Mouse (Mus musculus) right cerebral cortex, adult 18-20 months (tissue): ENCODE measurements around the gene Olfr54.
A peak's percentile ranks its signal among the peaks of the same experiment; 100 is the strongest.
"Not testable (repeated sequence)": the region's sequence is repeated elsewhere in the genome, so short reads cannot be mapped to it uniquely, and the experiment has no call there.

Source experiments
- DNase-seq: peaks from one replicate; pipeline ENCODE4 v3.0.0; 2022; ENCODE audit warnings: mixed read lengths

Olfr54 gene

DNA sequence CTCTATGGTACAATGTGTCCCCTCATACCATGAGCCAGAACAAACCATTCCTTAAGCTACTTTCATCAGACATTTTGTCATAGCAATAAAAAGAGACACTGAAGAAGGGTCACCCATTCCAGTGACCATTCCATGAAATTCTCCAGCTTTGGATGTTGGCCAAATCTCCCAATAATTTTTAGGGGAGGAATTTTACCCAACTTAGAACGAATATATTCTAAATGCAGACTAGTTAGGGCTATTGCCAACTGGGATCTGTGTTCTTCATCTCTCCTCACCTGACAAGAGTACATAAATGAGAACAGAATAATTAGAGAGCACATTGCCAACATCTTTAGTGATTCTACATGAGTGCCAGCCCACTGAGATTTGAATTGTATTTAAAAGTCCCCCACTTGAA is at the start of gene Olfr54:
Gene Olfr54, plus strand, starts transcription at position 301 of the 400 bp plus-strand sequence.
- no peak for DNase-seq

DNA sequence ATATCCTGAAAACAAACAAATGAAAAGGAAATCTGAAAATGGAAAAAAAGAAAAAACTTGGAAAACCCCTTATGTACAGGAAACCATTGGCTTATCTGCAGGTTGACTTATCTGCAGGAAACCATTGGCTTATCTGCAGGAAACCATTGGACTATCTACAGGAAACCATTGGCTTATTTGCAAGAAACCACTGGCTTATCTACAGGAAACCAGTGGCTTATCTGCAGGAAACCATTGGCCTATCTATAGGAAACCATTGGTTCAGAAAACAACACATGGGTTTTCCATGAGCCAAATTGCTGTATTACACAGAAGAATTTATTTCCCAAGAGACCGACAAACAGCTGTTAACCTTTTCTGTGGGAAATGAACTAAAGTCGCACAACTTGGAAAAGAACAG is 49.1 kb upstream of the Olfr54 start:
- DNase-seq = no peak

DNA sequence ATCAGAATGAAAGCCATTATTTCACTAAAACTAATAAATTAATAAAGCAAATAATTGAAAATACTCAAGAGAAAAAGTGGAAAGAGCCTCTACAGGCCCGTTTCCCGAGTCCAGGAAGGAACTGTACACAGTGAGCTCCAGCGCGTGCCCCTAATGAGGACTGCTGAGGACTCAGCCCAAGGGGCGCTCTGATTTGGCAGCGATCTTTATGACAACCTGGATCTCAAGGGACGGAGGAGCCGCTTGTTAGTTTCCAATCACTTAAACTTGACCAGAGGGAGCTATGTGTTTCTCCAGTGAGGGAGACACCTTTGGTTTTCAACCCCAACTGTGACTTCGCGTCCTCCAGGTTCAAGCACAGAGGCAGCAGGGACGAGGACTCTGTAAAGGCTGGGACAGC is 47.8 kb upstream of the Olfr54 start, which contains the start of gene Olfr1378:
Gene Olfr1378, plus strand, starts transcription at position 301 of the 400 bp plus-strand sequence.
- no peak for DNase-seq

DNA sequence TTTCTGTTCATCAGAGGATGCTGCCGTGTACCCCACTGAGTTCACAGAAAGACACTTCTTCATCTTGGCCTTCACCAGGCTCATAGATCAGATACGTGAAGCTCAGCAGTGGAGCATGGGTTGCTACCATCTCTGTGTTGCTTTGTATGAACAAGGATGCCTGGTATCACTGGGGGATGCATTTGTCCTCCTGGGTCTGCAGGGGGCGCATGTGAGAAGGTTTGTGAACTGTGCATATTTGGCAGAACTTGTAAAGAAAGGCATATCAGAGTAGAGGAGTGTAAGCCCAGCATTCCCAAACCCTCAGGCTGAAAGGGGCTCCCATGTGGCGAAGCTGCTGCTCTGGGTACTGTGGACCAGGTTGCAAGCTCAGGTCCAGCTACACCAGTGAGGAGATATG is 36.8 kb upstream of the Olfr54 start:
- no peak for DNase-seq

DNA sequence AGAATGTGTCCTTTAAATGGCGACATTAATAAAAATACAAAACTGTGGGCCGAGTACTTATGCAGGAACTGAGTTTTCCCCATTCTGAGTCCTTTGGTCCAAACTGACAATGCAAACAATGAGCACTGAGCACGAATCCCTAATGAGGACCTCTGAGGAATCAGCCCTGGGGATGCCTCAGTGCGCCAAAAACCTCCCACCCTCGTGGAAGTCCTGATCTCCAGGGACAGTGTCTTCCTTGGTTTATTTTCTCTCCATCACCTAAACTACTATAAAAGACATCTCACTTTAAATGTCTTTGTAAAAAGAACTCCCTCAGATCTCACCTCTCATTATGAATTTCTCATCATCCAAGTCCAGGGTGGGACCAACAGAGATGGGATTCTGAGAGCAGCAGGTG is 32.4 kb upstream of the Olfr54 start, which contains the start of gene Olfr1377:
Gene Olfr1377, plus strand, starts transcription at position 301 of the 400 bp plus-strand sequence.
- DNase-seq = no peak

DNA sequence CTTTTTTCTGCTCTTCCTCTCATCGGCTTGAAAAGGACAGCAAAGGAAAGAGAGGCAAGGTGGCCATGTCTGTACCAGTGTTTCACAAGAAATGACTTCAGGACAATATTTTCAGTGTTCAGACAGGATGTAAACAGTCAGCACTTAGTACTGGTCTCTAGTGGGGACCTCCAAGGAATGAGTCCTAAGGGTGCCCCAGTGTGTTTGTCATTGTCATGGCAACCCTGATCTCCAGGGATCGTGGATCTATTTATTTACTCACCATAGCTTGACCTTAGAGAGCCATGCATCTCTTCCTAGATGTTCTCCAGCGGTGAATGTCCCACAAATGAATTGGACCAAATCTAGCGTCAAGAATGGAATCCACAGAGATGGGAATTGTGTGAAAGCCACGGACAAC is 10.7 kb upstream of the Olfr54 start, which contains the start of gene Olfr51:
Gene Olfr51, plus strand, starts transcription at position 301 of the 400 bp plus-strand sequence.
- no peak for DNase-seq

DNA sequence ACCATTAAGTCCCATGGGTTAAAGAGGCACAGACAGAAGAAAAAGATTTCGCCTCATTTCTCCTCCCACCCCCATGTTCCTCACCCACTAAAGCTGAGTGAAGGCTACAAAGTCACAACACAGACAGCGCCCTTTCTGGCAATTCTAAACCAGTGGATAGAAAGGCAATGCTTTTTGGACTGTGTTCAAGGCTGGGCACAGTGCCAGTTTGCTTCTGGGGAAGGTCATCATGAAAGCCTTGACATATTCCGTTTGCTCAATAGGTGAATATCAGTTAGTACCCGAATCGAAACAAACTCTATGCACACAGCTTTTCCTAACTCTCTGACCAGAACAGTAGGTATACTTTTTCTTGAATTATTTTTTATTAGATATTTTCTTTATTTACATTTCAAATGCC is 2.2 kb upstream of the Olfr54 start:
- no peak for DNase-seq

DNA sequence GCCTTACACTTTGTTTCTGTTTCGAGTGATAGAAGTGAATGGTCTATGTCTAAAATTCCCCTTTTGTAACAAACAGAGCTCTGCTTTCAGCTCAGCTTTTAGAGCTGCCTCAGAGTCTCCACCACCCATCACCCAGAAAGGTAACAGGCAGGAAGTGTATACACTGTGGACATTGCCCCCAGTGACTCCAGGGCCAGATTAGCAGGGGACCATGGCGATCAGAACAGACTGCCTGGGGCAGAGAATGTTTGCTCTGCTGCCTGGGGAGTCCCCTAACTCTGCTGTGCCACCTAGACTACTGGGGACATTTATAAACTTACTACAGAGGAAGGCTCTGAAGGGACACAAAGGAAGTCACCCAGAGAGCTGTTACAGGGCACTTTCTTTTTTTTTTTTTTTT is 2.3 kb downstream of the Olfr54 start:
- DNase-seq = no peak

DNA sequence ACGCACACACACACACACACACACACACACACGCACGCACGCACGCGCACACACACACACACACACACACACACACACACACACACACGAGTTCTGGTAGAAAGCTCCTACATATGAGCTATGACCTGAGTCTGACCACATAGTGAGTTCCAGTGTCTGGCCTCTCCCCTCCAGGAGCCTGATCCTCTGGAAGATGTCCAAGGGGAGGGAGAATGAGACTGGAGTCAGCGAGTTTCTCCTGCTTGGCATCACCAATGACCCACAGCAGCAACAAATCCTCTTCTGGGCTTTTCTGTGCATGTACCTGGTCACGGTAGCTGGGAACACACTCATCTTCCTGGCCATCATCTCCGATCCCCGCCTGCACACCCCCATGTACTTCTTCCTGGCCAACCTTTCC is 12.8 kb downstream of the Olfr54 start:
- DNase-seq = not testable (repeated sequence)

DNA sequence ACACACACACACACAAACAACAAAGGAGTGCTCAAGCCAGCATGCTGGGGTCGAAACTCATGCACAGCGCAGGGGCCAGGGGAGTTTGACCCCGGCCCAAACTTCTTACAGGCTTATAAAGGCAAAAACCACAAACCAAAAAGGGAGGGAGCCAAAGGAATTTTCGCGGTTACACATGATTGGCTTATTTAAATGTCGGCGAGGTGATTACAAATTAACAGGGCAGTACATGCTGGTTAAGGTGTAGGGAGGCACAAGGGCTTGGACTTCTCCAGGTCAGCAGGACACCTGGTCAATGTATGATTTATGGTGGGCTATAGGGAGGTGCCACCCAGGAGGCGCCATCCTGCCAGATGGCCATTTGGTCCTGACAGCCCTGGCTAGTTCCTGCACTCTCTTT is 15.3 kb downstream of the Olfr54 start:
- DNase-seq = not testable (repeated sequence)

DNA sequence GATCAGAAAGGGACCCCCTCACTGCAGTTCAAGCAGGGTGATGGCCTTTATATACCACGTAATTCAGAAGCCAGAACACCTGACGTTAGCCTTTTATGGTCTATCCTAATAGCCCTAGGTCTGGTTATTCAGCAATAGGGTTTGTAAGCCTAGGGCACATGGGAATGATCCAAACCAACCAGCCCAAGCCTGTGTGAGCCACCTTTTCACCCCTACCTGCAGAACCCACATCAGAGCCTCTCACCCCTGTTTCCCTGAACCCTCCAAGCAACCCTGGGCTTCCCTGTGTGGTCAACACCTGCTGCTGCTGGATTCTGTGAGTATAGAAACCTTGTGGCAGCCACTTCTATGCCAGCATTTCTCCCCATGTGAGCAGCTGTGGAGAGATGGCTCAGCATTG is 16.2 kb downstream of the Olfr54 start:
- DNase-seq = no peak

DNA sequence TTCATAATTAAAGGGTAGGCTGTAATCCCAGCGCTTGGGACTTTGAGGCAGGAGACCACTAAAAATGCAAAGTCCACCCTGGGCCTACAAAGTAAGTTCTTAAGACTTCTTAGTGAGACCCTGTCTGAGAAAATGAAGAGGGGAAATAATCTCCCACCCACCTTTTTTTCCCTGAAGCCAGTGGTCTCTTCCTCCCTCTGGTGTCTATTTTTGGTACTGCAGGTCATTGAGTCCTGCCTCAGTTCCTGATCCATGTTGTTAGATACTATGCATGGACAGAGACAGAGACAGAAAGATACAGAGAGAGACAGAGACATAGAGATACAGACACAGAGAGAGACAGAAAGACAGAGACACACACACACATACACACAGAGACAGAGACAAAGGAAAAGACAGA is 18.8 kb downstream of the Olfr54 start:
- no peak for DNase-seq

DNA sequence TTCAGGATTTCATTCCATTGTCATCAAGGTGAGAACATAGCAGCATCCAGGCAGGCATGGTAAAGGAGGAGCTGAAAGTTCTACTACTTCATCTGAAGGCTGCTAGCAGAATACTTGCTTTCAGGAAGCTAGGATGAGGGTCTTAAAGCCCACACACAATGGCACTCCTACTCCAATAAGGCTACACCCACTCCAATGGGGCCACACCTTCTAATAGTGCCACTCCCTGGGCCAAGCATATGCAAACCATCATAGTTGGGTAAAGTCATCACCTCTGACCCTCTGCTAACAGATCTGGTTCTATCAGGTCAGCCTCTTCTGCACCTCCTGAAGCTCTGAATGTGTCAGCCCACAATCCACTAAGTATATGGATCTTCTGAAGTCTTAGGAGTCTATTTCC is 20.1 kb downstream of the Olfr54 start:
- not testable (repeated sequence) for DNase-seq

DNA sequence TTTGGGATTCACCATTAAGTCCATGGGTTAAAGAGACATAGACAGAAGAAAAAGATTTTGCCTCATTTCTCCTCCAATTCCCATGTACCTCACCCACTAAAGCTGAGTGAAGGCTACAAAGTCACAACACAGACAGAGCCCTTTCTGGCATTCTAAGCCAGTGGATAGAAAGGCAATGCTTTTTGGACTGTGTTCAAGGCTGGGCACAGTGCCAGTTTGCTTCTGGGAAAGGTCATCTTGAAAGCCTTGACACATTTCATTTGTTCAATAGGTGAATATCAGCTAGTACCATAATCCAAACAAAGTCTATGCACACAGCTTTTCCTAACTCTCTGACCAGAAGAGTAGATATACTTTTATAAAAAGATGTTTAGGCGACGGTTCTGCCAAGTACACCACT is 21.9 kb downstream of the Olfr54 start:
- no peak for DNase-seq

DNA sequence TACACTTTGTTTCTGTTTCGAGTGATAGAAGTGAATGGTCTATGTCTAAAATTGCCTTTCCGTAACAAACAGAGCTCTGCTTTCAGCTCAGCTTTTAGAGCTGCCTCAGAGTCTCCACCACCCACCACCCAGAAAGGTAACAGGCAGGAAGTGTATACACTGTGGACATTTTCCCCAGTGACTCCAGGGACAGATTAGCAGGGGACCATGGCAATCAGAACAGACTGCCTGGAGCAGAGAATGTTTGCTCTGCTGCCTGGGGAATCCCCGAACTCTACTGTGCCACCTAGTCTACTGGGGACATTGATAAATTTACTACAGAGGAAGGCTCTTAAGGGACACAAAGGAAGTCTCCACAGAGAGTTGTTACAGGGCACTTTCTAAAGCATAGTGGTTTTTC is 30.7 kb downstream of the Olfr54 start:
- not testable (repeated sequence) for DNase-seq

DNA sequence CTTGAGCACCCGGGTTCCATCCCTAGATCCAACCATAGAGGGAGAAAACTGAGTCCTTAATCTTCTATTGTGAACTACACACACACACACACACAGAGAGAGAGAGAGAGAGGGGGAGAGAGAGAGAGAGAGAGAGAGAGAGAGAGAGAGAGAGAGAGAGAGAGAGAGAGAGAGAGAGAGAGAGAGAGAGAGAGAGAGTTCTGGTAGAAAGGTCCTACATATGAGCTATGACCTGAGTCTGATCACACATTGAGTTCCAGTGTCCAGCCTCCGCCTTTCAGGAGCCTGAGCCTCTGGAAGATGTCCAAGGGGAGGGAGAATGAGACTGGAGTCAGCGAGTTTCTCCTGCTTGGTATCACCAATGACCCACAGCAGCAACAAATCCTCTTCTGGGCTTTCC is 33.8 kb downstream of the Olfr54 start, which contains the start of gene Olfr1375:
Gene Olfr1375, plus strand, starts transcription at position 301 of the 400 bp plus-strand sequence.
- not testable (repeated sequence) for DNase-seq

DNA sequence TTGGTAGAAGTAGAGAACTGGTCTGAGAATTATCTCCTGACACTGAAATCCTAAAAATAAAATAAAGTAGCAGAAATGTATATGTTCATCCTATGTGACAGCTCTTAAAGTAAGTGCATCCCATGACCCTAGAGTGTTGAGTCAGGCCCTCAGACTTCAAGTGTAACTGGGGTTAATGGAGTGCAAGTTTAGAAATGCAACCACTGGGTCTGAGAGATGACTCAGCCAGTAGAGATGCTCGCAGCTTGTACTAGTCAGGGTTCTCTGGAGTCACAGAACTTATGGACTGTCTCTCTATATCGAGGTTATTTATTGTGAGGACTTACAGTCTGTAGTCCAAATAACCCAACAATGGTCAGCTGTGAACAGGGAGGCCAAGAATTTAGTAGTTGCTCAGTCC is 37.6 kb downstream of the Olfr54 start:
- no peak for DNase-seq

DNA sequence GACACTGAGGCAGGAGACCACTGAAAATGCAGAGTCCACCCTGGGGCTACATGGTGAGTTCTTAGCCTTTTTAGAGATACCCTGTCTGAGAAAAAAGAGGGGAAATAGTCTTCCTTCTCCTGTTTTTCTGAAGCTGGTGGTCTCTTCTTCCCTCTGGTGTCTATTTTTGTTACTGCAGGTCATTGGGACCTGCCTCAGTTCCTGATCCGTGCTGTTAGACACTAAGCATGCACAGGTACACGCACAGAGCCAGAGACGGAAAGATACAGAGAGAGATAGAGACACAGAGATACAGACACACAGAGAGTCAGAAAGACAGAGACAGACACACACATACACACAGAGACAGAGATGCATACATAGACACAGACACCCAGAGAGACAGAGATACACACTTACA is 39.2 kb downstream of the Olfr54 start:
- no peak for DNase-seq

DNA sequence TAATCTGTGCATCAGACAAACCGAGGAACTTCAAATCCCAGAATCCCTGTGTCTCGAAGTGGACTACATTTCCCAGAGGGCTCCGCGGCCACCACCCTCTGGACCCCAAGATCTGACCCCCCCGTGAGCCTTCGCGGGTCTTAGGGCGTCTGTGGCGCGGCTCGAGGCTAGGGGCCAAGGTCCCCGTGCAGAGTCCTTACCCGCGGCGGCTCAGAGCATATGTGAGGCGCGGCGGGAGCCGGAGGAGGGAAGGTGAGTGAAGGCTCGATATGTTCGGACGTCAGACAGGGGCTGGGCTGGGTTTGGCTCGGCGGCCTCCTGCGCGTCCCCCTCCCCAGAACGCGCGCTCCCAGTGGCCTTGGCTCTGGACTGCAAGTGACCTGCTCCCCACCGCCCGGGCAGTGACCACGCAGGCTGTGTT is 45.1 kb downstream of the Olfr54 start, which contains the start of gene Zfp354a:
Gene Zfp354a, plus strand, starts transcription at position 107 of the 421 bp plus-strand sequence.
- DNase-seq = peak; percentile 82

DNA sequence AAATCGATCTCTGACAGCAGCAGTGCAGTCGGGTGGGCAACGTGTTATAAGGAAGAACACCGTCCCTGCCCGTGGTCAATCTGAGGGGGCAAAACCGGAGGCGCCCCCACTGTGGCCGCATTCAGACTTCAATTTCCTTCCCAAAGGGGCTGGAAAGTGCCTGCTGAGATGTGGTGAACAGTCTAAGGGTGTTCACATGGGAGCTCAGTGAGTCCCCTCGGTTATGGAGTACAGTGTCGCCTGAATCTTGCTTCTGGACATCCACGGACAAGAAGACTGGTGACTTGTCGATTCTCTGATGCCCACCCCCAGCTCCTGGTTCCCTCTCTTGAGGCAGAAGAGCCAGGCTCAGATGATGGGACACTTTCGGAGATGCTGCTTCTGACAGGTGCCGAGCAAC is 45.6 kb downstream of the Olfr54 start:
- DNase-seq = no peak

DNA sequence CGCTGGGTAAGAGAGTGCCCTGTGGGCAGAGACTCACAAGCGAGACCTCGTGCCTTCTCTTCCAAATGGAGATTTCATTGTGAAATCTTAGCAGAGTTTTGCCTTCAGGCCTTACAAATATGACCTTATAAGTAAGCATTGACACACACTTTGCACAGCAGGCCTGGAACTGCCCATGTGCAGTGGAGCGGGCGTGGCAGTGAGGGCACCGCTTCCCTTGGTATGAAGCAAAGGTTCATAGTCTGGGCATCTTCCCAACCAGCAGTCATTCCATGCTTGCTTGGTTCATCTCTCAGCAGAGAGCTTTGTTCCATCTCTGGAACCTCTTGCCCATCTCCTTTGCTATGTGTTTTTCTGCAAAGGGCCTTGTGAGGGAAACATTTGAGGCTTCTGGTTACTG is 46.9 kb downstream of the Olfr54 start:
- DNase-seq = no peak

DNA sequence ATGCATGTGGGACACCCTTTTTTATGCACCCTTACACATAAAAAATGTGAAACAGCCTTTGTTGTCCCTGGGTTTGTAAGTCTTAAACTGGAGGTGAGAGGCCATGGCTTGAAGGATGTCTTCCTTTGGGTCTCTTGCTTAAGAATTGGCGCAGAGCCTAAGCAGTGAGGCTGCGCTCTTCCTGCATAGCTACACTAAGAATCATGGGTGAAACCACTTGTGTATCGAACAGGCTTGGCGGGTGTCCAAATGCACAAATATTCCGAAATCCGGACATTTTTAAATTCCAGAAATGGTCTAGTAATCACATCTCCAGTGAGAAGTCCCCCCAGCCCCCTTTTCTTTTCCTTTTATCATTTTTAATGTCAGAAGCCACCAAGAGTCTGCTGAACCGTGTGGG is 49.2 kb downstream of the Olfr54 start:
- no peak for DNase-seq

DNA sequence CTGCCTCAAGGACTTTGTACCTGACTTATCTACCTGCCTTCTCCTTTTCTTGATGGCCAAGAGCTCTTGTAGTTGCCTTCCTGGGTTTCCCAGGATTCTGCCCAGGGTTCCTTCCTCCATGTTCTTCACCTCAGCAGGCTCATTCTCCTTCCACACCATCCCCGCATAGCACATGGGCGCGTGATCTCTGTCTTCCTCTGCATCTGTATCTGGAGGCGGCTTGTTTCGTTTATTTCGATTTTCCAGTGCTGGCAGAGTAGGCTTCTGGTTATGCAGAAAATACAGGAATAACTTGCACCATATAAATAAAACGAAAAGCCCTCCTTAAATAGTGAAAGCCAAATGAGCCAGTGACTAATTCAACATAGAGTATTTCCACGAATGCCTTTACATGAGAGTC is 49.8 kb downstream of the Olfr54 start:
- peak; percentile 54 for DNase-seq
